Mouse (Mus musculus) bone marrow macrophage, adult 2 months (primary cell): ENCODE measurements around the gene Zfp974.

Experiments used
- CTCF ChIP-seq: IDR thresholded peaks from 2 replicates; pipeline ENCODE4 v1.5.1; 2012; ENCODE audit warnings: low read depth, mild to moderate bottlenecking, low read length, moderate library complexity
- POLR2A ChIP-seq: IDR thresholded peaks from 2 replicates; pipeline ENCODE4 v1.6.1; 2012; ENCODE audit warnings: mild to moderate bottlenecking, low read depth, low read length, borderline replicate concordance

DNA sequence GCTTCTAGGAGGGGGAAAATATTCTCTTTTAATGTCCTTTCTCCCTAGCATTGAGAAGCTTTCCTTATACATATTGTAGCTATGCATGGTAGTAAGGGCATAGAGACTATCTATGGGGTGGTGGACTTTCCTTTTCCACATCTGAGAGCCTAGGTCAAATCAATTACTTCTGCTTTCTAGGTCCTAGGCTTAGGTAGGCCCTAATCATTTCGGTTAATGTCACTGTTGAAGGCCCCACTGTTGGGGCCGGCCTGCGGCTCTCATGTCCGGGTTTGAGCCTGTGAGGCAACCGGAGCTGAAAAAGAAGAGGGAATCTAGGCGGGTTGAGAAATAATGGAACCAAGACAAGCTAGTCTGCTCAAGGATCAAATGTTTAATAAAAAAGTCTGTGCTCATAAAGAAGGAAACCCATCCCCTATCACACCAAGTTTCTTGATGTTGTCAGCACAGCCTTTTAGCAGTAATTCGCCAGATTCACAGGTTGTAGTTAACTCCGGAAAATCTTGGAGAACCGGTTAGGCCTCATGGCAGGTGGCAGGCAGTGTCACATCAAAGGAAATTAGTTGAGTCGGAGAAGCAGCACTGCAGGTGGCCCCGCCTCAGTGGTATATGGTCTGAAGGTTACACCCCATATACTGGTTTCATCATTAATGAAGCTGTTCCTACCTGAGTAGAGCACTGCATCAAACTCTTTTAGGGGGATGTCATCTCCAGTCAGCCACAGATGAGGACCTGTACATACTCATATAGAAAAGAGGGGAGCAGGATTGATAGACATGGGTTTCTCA lies 24.0 kb downstream of the Zfp974 start:
- TF ChIP-seq POLR2A = no peak
- no peak for TF ChIP-seq CTCF
